23 mouse cellular contexts compared by ENCODE assay signal in the genomic region with DNA sequence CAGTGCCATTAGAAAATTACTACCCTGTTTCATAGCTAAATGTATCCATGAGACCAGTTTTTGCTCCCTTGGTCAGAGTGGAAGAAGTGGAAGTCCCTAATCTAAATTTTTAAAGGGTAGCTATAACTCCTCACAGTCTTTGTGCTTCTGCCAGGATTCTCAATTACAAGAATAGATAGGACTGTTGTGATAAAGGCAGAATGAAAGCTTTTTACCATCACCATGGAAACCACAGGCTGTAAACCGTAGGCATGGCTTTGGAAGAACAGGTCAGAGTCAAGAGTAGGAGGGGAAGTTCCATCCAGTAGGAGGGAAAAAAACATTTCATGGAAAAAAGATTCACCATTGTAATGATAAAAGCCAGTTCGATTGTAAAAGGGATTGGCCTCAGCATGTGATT.
"Had no signal": no experiment of that assay in that cellular context is flagged by ENCODE, and none has a peak within 500 bp of the region (broad histone marks: within the 10 kb centered on the region; RNA-seq: fewer than 3 reads in every experiment).

No protein-coding gene starts in this region.

- H3K4me2 ChIP-seq: limb, embryonic 12.5 days; limb, embryonic 15.5 days; liver, embryonic 11.5 days; lung, embryonic 14.5 days; midbrain, embryonic 13.5 days; neural tube, embryonic 13.5 days had no signal

- H3K36me3 ChIP-seq: limb, embryonic 12.5 days; limb, embryonic 15.5 days; midbrain, embryonic 10.5 days; midbrain, embryonic 13.5 days; neural tube, embryonic 13.5 days had no signal

- ATAC-seq: intestine, embryonic 16.5 days; liver, postnatal 0 days; lung, postnatal 0 days; midbrain, embryonic 13.5 days; midbrain, embryonic 16.5 days had no signal

- H3K9ac ChIP-seq: limb, embryonic 12.5 days; limb, embryonic 15.5 days; liver, embryonic 14.5 days; liver, postnatal 0 days; lung, embryonic 14.5 days; midbrain, embryonic 13.5 days; neural tube, embryonic 13.5 days had no signal

- H3K4me1 ChIP-seq: limb, embryonic 12.5 days; limb, embryonic 15.5 days; midbrain, embryonic 10.5 days; midbrain, embryonic 13.5 days; neural tube, embryonic 13.5 days had no signal

- H3K9me3 ChIP-seq: limb, embryonic 12.5 days; limb, embryonic 15.5 days; midbrain, embryonic 10.5 days; midbrain, embryonic 13.5 days; neural tube, embryonic 13.5 days had no signal

- DNase-seq: kidney, adult 18-20 months; kidney, adult 9 months; kidney, postnatal 14 days; kidney, postnatal 4 days; layer of hippocampus, postnatal 36 days; liver, postnatal 0 days; lung, embryonic 14.5 days; thymus, adult 2 months; thymus, postnatal 25 days had no signal

- H3K27ac ChIP-seq: left cerebral cortex, adult 2 months; limb, embryonic 12.5 days; limb, embryonic 15.5 days; liver, embryonic 14.5 days; macrophage; midbrain, embryonic 10.5 days; midbrain, embryonic 13.5 days; neural tube, embryonic 13.5 days; stomach, postnatal 0 days had no signal

- H3K4me3 ChIP-seq: left cerebral cortex, adult 2 months; limb, embryonic 12.5 days; limb, embryonic 15.5 days; midbrain, embryonic 10.5 days; midbrain, embryonic 13.5 days; myocyte; neural tube, embryonic 13.5 days had no signal
